Mouse (Mus musculus) adrenal gland, adult (tissue): ENCODE measurements around the gene Rtf2.

Source experiments
- DNase-seq, 2 experiments: peaks; one replicate each; pipeline ENCODE4 v3.0.0; 2022 to 2023; ENCODE audit warnings: low spot score in 1 of 2; ENCODE audit not compliant: inconsistent age in 2 of 2

The Rtf2 gene

GRCm38 (mm10) chr2:172437371-172437952 lies 2.9 kb upstream of the Rtf2 start:
- no peak for DNase-seq

DNA sequence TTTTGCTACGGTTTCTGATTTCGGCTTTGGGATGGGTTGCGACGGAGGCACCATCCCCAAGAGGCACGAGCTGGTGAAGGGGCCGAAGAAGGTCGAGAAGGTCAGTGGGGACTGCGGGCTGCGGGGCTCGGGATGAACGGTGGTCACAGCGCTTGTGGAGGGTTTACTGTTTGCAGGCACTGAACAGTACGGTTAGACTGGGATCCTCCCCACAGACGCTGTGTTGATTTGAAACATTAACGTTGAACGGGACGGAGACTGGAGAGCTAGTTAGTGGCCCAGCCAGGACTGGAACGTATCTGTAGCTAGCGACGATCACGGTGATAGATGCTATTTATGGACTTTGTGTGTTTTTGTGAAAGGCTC lies 267 bp downstream of the Rtf2 start:
- DNase-seq = no peak

GRCm38 (mm10) chr2:172441176-172441575 lies 820 bp downstream of the Rtf2 start:
- DNase-seq = peak in 1 of 2 experiments; percentile 44

DNA sequence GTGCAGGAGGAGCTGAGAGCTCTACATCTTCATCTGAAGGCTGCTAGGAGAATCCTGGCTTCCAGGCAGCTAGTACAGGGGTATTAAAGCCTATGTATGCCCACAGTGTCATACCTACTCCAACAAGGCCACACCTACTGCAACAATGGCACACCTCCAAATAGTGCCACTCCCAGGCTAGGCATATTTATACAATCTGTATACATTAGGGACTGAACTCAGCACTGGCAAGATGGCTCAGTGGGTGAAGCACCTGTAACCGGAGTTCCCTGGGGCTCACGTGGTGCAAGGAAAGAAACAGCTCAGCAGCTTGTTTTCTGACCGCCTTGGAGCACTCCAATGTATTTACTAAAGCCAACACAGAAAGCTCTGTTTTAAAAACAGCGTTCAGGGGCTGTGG lies 5.3 kb downstream of the Rtf2 start:
- DNase-seq = no peak

- DNase-seq = no peak
These were observed 7.0 kb downstream of the Rtf2 start for GRCm38 (mm10) chr2:172447317-172447716.

GRCm38 (mm10) chr2:172448329-172448728 lies 8.0 kb downstream of the Rtf2 start:
- no peak for DNase-seq

- DNase-seq = no peak
These were observed 10.3 kb downstream of the Rtf2 start for GRCm38 (mm10) chr2:172450640-172451039.

GRCm38 (mm10) chr2:172452031-172452430 lies 11.7 kb downstream of the Rtf2 start:
- DNase-seq = no peak

GRCm38 (mm10) chr2:172452458-172452857 lies 12.1 kb downstream of the Rtf2 start:
- DNase-seq = no peak

GRCm38 (mm10) chr2:172458496-172458895 lies 18.1 kb downstream of the Rtf2 start, which contains the start of gene Gcnt7:
TSS of gene Gcnt7 (minus strand) at chr2:172458596.
- no peak for DNase-seq

DNA sequence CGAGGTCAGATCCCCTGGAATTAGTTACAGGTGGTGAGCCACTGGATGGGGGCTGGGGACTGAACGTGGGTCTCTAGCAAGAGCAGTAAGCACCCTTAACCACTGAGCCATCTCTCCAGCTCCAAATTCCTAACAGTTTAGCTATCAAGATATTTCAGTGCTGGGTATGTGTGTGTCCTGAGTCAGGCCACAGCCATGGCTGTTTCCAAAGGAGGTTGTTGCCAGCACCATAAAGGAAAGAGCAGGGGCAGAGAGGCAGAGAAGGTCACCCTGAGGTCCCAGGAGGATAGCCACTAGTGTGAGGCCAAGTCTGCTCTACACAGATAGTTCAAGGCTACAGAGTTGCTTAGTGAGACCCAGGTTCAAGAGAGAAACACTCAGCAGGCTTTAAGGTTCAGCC lies 20.3 kb downstream of the Rtf2 start:
- peak in 1 of 2 experiments; percentile 51 for DNase-seq

DNA sequence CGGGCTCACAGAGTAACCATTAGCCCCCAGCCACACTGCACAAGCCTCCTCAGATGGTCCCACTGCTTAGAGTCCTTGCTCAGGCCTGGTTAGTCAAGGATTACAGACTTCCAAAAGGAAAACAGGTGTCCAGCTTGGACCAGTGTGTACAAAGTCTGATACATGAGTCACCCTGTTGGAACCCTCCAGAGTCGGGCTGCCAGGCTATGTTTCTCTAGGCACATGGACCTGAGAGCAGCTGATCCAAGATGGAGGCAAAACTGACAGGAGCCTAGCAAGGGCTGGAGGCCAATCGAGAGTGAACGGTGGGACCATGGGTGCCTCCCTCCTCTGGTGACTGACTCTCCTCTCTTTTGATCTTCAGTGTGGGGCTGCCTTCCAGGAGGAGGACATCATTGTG lies 22.5 kb downstream of the Rtf2 start:
- DNase-seq = no peak

DNA sequence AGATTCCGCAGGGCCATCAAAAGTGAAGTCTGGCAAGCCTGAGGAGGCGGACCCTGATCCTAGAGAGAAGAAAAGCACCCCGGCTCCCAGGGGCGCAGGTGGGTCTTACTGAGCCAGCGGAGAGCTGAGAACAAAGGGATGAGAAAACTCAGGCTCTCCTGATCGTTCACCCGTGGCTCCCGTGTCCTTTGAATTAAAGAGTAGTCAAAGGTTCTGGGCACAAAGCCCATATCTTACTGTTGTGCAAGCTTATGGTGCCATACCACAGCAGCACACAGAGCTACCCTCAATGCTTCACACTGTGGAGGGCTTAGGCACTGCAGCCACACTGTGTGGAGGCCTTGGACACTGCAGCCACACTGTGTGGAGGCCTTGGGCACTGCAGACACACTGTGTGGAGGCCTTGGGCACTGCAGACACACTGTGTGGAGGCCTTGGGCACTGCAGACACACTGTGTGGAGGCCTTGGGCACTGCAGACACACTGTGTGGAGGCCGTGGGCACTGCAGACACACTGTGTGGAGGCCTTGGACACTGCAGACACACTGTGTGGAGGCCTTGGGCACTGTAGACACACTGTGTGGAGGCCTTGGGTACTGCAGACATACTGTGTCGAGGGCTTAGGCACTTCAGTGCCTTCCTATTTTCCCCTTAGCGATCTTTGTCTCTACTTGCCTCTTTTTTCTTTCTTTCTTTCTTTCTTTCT lies 26.2 kb downstream of the Rtf2 start:
- DNase-seq = peak; percentile 36 to 82

GRCm38 (mm10) chr2:172467206-172467605 lies 26.9 kb downstream of the Rtf2 start:
- peak; percentile 45 to 79 for DNase-seq

- peak; percentile 81 to 95 for DNase-seq
These were observed 28.0 kb downstream of the Rtf2 start for GRCm38 (mm10) chr2:172468346-172468819.

DNA sequence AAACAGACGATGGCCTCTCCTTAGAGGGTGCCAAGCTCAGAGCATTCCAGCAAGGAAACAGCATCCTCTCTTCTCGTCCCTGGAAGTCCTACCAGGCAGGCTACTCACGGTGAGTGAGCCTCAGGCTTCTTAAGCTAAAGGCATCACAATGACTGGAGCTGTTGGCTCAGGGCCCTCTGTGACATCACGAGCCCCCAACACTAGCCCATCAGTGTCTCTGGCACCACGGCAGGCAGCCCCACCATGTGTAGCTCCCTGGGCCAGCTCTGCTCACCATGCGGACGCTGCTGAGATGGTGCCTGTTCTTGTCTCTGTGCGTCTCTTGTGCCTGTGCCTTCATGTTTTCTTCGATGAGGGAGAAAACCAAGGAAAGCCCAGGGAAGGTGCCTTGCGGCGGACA lies 32.0 kb downstream of the Rtf2 start, which contains the start of gene Fam209:
Gene Fam209, plus strand, starts transcription at position 203 of the 400 bp plus-strand sequence.
- no peak for DNase-seq

DNA sequence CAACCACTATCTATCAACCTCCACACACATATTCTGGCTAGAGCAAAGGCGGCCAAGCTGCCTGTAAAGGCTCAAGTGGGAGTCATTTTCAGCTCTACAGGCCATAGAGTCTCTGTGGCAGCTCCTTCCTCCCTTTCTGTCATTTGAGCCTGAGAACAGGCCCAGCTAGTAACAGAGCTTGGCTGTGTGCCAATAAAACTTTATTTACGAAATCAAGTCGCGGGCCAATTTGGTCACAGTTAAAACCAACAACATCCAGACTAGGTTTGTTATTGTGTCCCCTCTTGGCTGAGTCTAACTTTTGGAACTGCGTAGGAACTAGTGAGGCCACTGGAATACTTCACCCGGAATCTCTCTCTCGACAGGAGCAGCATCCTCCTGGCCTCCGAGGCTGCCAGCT lies 33.2 kb downstream of the Rtf2 start:
- DNase-seq = peak in 1 of 2 experiments; percentile 53

GRCm38 (mm10) chr2:172474970-172475369 lies 34.6 kb downstream of the Rtf2 start:
- peak in 1 of 2 experiments; percentile 66 for DNase-seq

DNA sequence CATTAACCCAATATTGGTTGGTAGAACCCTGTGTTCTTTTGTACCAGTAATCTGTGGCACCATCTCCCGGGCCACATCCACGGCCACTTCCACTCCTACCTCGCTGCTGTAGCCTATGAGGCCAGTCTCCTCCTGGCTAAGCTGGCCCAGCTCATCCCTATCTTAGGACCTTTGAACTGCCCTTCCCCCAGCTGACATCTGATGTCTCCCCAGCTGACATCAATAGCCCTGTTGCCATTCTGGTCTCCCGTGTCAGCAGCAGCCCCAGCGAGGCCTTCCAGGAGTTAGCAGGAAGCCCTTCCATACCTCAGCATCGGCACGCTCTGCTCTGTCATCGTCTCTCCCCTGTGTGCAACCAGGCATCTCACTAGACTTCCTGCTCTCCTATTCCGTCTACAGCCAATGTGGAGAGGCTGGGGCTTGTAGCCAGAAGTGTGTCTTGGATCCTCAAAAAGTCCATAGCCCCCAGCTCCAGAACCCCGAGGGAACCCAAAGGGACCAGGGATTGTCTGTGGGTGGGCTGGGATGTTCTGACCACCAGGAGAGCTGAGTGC lies 36.4 kb downstream of the Rtf2 start:
- DNase-seq = no peak

DNA sequence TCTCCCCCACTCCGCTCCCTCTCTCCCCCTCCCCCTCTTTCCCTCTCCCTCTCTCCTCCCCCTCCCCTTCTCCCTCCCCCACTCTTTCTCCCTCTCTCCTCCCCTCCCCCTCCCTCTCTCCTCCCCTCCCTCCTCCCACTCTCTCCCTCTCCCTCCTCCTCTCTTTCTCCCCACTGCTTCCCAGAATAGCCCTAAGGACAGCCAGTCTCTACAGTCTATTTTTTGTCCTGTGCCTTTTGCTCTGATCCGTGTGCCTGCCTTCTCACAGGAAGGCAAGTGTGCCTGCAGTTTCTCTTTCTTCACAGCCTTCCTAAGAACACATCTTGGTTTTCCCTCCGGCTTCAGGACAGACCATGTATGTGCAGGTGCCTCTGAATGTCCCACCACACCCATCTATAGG lies 37.0 kb downstream of the Rtf2 start:
- no peak for DNase-seq

GRCm38 (mm10) chr2:172477860-172478259 lies 37.5 kb downstream of the Rtf2 start:
- peak in 1 of 2 experiments; percentile 71 for DNase-seq

DNA sequence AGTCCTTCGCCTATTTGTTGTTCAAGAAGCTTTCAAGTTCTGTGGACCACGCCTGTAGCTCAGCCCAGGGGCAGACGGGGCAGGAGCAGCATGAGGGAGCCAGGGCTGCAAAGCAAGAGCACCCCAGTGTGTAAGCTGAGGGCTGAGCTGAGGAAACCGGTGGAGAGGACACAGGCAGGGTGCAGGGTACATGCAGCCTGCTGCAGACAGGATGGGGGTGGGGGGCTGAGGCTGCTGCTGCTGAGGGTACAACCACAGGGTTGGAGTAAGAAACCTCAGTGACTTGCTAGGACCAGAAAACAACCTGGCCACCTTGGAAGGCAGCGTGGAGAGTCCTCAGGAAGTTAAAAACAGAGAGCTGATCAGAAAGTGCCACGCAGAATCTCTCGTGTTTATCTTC lies 39.9 kb downstream of the Rtf2 start:
- DNase-seq = no peak
